34 mouse cellular contexts compared by ENCODE assay signal in the genomic region with DNA sequence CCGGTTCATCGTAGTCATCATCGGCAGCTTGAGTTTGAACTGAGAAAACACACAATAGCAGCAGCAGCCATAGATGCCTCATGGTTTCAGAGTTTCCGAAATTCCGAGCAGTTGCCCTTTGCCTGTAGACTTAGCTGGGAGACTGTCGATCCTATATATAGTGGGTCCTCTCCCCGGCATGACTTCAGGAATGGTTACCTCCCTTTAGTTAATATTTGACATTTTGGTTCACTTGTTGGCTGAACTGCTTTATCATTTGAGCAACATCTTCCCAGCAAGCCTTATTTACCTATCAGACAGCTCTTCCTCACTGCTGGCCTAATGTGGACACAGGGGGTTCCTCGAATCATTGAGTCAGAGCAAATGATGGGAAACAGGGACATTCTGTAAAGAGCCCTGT. TPM values are rescaled to one million over a fixed set of nuclear protein-coding genes. Genes with fewer than 3 reads are reported as not detected.
DNase-seq lines count a peak whose midpoint lies in the region; ATAC-seq and TF ChIP-seq lines count a peak whose summit lies in the region.
"Had no signal": no experiment of that assay in that cellular context is flagged by ENCODE, and none has a peak within 500 bp of the region (broad histone marks: within the 10 kb centered on the region; RNA-seq: fewer than 3 reads in every experiment).

A gene (minus strand): TSS at position 184 of the 400 bp plus-strand sequence.

- 56% methylated on average over 8 of the region's 8 CpGs for WGBS in intestine, postnatal 0 days
- WGBS in liver, embryonic 12.5 days (ENCODE audit: insufficient replicate concordance): 68% methylated on average over 8 of the region's 8 CpGs
- 52% methylated on average over 8 of the region's 8 CpGs for WGBS in liver, postnatal 0 days (ENCODE audit: insufficient replicate concordance)
- 71% methylated on average over 8 of the region's 8 CpGs for WGBS in lung, postnatal 0 days

- H3K4me2 ChIP-seq in intestine, postnatal 0 days (replicated peaks; ENCODE audit: low read depth): peak within 1 kb of the TSS; percentile 4; the same call in 1 of the 2 replicates
- no peak within 1 kb of the TSS for H3K4me2 ChIP-seq in liver, embryonic 12.5 days
- H3K4me2 ChIP-seq in liver, postnatal 0 days (ENCODE audit: low read depth, low read length): peak within 1 kb of the TSS; percentile 47
- no peak within 1 kb of the TSS for H3K4me2 ChIP-seq in lung, postnatal 0 days (replicated peaks; ENCODE audit: low read depth, low read length)
- H3K4me2 ChIP-seq: embryonic facial prominence, embryonic 13.5 days; forebrain, embryonic 12.5 days; heart, embryonic 13.5 days; hindbrain, embryonic 15.5 days had no signal

- no peaks in the 10 kb centered on the region for H3K36me3 ChIP-seq in intestine, postnatal 0 days (ENCODE audit: control insufficient read depth, insufficient read depth)
- no peaks in the 10 kb centered on the region for H3K36me3 ChIP-seq in liver, embryonic 12.5 days
- H3K36me3 ChIP-seq in liver, postnatal 0 days (replicated peaks; ENCODE audit: insufficient read depth, low read length): 0 out of 2 replicates have a peak, but pooled peaks cover 2% of the 10 kb centered on the region
- H3K36me3 ChIP-seq in lung, postnatal 0 days (ENCODE audit: insufficient read depth, low read length): no peaks in the 10 kb centered on the region
- H3K36me3 ChIP-seq: embryonic facial prominence, embryonic 13.5 days; forebrain, embryonic 12.5 days; heart, embryonic 13.5 days; hindbrain, embryonic 10.5 days; hindbrain, embryonic 15.5 days had no signal

- H3K27me3 ChIP-seq in intestine, postnatal 0 days (replicated peaks; ENCODE audit: control insufficient read depth, insufficient read depth, low read length): no peaks in the 10 kb centered on the region
- no peaks in the 10 kb centered on the region for H3K27me3 ChIP-seq in liver, embryonic 12.5 days (replicated peaks)
- H3K27me3 ChIP-seq in liver, postnatal 0 days (ENCODE audit: insufficient read depth, low read length): no peaks in the 10 kb centered on the region
- H3K27me3 ChIP-seq in lung, postnatal 0 days (replicated peaks; ENCODE audit: insufficient read depth, low read length): no peaks in the 10 kb centered on the region
- H3K27me3 ChIP-seq: embryonic facial prominence, embryonic 13.5 days; forebrain, embryonic 12.5 days; heart, embryonic 13.5 days; hindbrain, embryonic 15.5 days had no signal

- ATAC-seq in intestine, postnatal 0 days: no peak
- ATAC-seq in liver, embryonic 12.5 days: peak; percentile 55
- ATAC-seq in liver, postnatal 0 days: peak; percentile 71
- no peak for ATAC-seq in lung, postnatal 0 days
- ATAC-seq: CD4-positive, CD25-positive, alpha-beta regulatory T cell, adult 4 months; forebrain, postnatal 0 days; inflammation-experienced regulatory T-cells, adult 6 months had no signal

- DNase-seq in heart, adult 11 months: peak; percentile 74
- no peak for DNase-seq in heart, postnatal 36 days
- peak; percentile 71 for DNase-seq in liver, postnatal 0 days
- DNase-seq in lung, postnatal 0 days (ENCODE audit: low spot score): no peak
- no peak for DNase-seq in gastrocnemius, adult 8-10 months (ENCODE audit: low spot score in 2 of 2)
- DNase-seq in lung, adult 18-20 months: no peak
- DNase-seq: cerebellum, adult 9-11 months; forebrain, postnatal 0 days; gastrocnemius, postnatal 14 days; heart, adult 18-20 months; heart, postnatal 10 days; kidney, adult 8-10 months; kidney, postnatal 4 days; lung, adult 2 months; lung, postnatal 14 days; midbrain, embryonic 14.5 days; right cerebral cortex, postnatal 14 days; thymus, adult 2 months; thymus, postnatal 36 days had no signal

- TF ChIP-seq CTCF in intestine, postnatal 0 days (IDR thresholded peaks at IDR 0.05; ENCODE audit: low read depth): no peak
- no peak for TF ChIP-seq CTCF in liver, postnatal 0 days (IDR thresholded peaks at IDR 0.05; ENCODE audit: low read depth)
- no peak for TF ChIP-seq CTCF in lung, postnatal 0 days (IDR thresholded peaks at IDR 0.05)

- no peak within 1 kb of the TSS for H3K4me3 ChIP-seq in intestine, postnatal 0 days (ENCODE audit: low read depth, low read length)
- peak within 1 kb of the TSS; percentile 40 for H3K4me3 ChIP-seq in liver, embryonic 12.5 days
- H3K4me3 ChIP-seq in liver, postnatal 0 days (ENCODE audit: low read depth, low read length): peak within 1 kb of the TSS; percentile 53
- no peak within 1 kb of the TSS for H3K4me3 ChIP-seq in lung, postnatal 0 days (ENCODE audit: low read depth, low read length)
- H3K4me3 ChIP-seq: embryonic facial prominence, embryonic 13.5 days; forebrain, embryonic 12.5 days; heart, embryonic 13.5 days; hindbrain, embryonic 10.5 days; hindbrain, embryonic 15.5 days had no signal

- H3K27ac ChIP-seq in intestine, postnatal 0 days (ENCODE audit: low read depth, low read length): no peak within 1 kb of the TSS
- no peak within 1 kb of the TSS for H3K27ac ChIP-seq in liver, embryonic 12.5 days
- peak within 1 kb of the TSS; percentile 86 for H3K27ac ChIP-seq in liver, postnatal 0 days (ENCODE audit: low read depth)
- no peak within 1 kb of the TSS for H3K27ac ChIP-seq in lung, postnatal 0 days (ENCODE audit: low read length)
- H3K27ac ChIP-seq: embryonic facial prominence, embryonic 13.5 days; forebrain, embryonic 12.5 days; heart, embryonic 13.5 days; hindbrain, embryonic 10.5 days; hindbrain, embryonic 15.5 days; kidney, postnatal 0 days had no signal

- no peaks in the 10 kb centered on the region for H3K9me3 ChIP-seq in intestine, postnatal 0 days (ENCODE audit: control insufficient read depth)
- H3K9me3 ChIP-seq in liver, embryonic 12.5 days (replicated peaks): no peaks in the 10 kb centered on the region
- H3K9me3 ChIP-seq in liver, postnatal 0 days (ENCODE audit: low read length): no peaks in the 10 kb centered on the region
- no peaks in the 10 kb centered on the region for H3K9me3 ChIP-seq in lung, postnatal 0 days (ENCODE audit: low read length)
- H3K9me3 ChIP-seq: embryonic facial prominence, embryonic 13.5 days; forebrain, embryonic 12.5 days; heart, embryonic 13.5 days; hindbrain, embryonic 10.5 days; hindbrain, embryonic 15.5 days had no signal

- H3K9ac ChIP-seq in intestine, postnatal 0 days (ENCODE audit: low read depth, low read length): no peak within 1 kb of the TSS
- no peak within 1 kb of the TSS for H3K9ac ChIP-seq in liver, embryonic 12.5 days
- peak within 1 kb of the TSS; percentile 70 for H3K9ac ChIP-seq in liver, postnatal 0 days (replicated peaks)
- H3K9ac ChIP-seq in lung, postnatal 0 days (replicated peaks; ENCODE audit: low read depth): no peak within 1 kb of the TSS
- H3K9ac ChIP-seq: embryonic facial prominence, embryonic 13.5 days; forebrain, embryonic 12.5 days; forebrain, postnatal 0 days; heart, embryonic 13.5 days; hindbrain, embryonic 15.5 days had no signal

- TF ChIP-seq EP300 in liver, postnatal 0 days (IDR thresholded peaks at IDR 0.05; ENCODE audit: low read depth): peak; percentile 78
- no peak for TF ChIP-seq EP300 in lung, postnatal 0 days (IDR thresholded peaks at IDR 0.05)

- no peaks in the 10 kb centered on the region for H3K4me1 ChIP-seq in intestine, postnatal 0 days (replicated peaks; ENCODE audit: control insufficient read depth, insufficient read depth, low read length)
- H3K4me1 ChIP-seq in liver, embryonic 12.5 days: peaks cover 17% of the 10 kb centered on the region
- no peaks in the 10 kb centered on the region for H3K4me1 ChIP-seq in liver, postnatal 0 days (ENCODE audit: insufficient read depth)
- H3K4me1 ChIP-seq in lung, postnatal 0 days (ENCODE audit: insufficient read depth, low read depth, low read length): no peaks in the 10 kb centered on the region
- H3K4me1 ChIP-seq: embryonic facial prominence, embryonic 13.5 days; forebrain, embryonic 12.5 days; heart, embryonic 13.5 days; hindbrain, embryonic 10.5 days; hindbrain, embryonic 15.5 days had no signal

- intact Hi-C loops in heart, postnatal 36 days (cut with DNase I): loop anchor here (5.0 to 10.0 kb wide), 2 partner anchors 172 to 1115 kb away; a partner anchor contains a TSS

RNA-seq across cellular contexts. Expression of the gene that starts here (rescaled TPM):
- total RNA-seq in heart, postnatal 36 days (2021): not detected
- polyA plus RNA-seq in intestine, postnatal 0 days (2015; fragmentation: Nextera tagmentation; extraction: Ambion mirVana): 7.5 and 8.7 TPM in 2 replicates
- 139 and 143 TPM in 2 replicates for polyA plus RNA-seq in liver, embryonic 12.5 days (2016; fragmentation: Nextera tagmentation; extraction: Ambion mirVana)
- polyA plus RNA-seq in liver, postnatal 0 days (2015; fragmentation: Nextera tagmentation; extraction: Ambion mirVana): 2,723 and 3,190 TPM in 2 replicates
- polyA plus RNA-seq in lung, postnatal 0 days (2015; fragmentation: Nextera tagmentation; extraction: Ambion mirVana): 0.25 and 0.31 TPM in 2 replicates
- total RNA-seq in gastrocnemius, adult 8-10 months (2022): under 1 TPM in 1 of 4 experiments, not detected in 3; 0.32 TPM
- total RNA-seq: common myeloid progenitor, adult 5-6 weeks; forebrain, postnatal 0 days; gastrocnemius, postnatal 14 days; heart, adult 18-20 months; layer of hippocampus, adult 8-10 months; left cerebral cortex, postnatal 10 days; monocyte, adult 5-6 weeks had no signal
- polyA plus RNA-seq: CD4-positive, CD25-positive, alpha-beta regulatory T cell, adult 4 months; embryonic facial prominence, embryonic 13.5 days; forebrain, embryonic 12.5 days; forebrain, postnatal 0 days; hindbrain, embryonic 10.5 days; inflammation-experienced regulatory T-cells, adult 6 months; midbrain, embryonic 14.5 days; small intestine, adult 2 months had no signal

Comparison
In these comparisons a context has a peak if more than half of its experiments do, and no peak if none do; other contexts are left out.
1. RNA of the gene that starts here (polyA plus RNA-seq): 2,723 to 3,190 TPM in liver, postnatal 0 days; 139 to 143 TPM in liver, embryonic 12.5 days, 7.5 to 8.7 TPM in intestine, postnatal 0 days and 0.25 to 0.31 TPM in lung, postnatal 0 days; every median in the first group is over 10 times any median in the second.
2. DNase-seq: peak in heart, adult 11 months (single experiment) and liver, postnatal 0 days (single experiment); none in heart, postnatal 36 days (0 of 2), lung, postnatal 0 days (single experiment), gastrocnemius, adult 8-10 months (0 of 2) and lung, adult 18-20 months (0 of 2).
3. H3K4me2 ChIP-seq: peak in intestine, postnatal 0 days (single experiment) and liver, postnatal 0 days (single experiment); none in liver, embryonic 12.5 days (single experiment) and lung, postnatal 0 days (single experiment).
4. ATAC-seq: peak in liver, embryonic 12.5 days (single experiment) and liver, postnatal 0 days (single experiment); none in intestine, postnatal 0 days (single experiment) and lung, postnatal 0 days (single experiment).
5. H3K4me3 ChIP-seq: peak in liver, embryonic 12.5 days (single experiment) and liver, postnatal 0 days (single experiment); none in intestine, postnatal 0 days (single experiment) and lung, postnatal 0 days (single experiment).